Mouse (Mus musculus): ENCODE data around the gene Morn3. TPM values are rescaled to one million over a fixed set of nuclear protein-coding genes. Genes with fewer than 3 reads are reported as not detected.
A peak's percentile ranks its signal among the peaks of the same experiment; 100 is the strongest.

Morn3 gene
- total and polyA plus RNA-seq, 3 experiments, result not detected

DNA sequence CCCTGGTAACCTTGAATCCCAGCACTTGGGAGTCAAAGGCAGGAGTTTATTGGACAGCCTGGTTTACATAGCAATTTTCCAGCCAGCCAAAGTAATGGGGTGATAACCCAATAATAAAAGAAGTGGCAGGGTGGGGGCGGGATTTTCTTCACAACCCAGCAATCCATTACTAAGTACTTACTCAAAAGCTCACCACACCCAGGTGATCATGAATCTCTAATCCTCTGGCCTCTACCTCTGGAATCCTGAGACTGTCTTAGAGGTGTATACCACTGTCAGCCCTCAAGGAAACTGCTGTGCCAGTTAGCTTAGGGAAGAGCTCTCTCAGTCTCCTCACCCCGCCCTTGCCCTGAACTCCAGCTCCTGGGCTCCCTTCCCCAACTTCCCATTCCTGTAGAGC is 39.7 kb upstream of the Morn3 start:
- Histone ChIP-seq H3K9me3 (replicated peaks; ENCODE audit: low read length) (peaks cover 8% of the 10 kb centered on the region), H3K4me1 (ENCODE audit: control insufficient read depth in 1 of 2, insufficient read depth in 2 of 2) (peaks cover 13 to 38% of the 10 kb centered on the region in 2 experiments), H3K36me3 (replicated peaks in 1 of 2; ENCODE audit: control insufficient read depth in 1 of 2, insufficient read depth in 1 of 2, low read length in 1 of 2) (peaks cover 0 to 12% of the 10 kb centered on the region in 2 experiments), H3K27ac (ENCODE audit: insufficient read depth, low read depth) (no peak overlapping the region), H3K27me3 (replicated peaks) (no peaks in the 10 kb centered on the region), H3K4me2 (ENCODE audit: insufficient read depth, low read depth, poor library complexity, severe bottlenecking) (no peak overlapping the region), H3K9ac (ENCODE audit: insufficient read depth, low read depth) (no peak overlapping the region), H3K4me3 (replicated peaks in 1 of 3; ENCODE audit: low read depth in 2 of 3, low read length in 2 of 3, poor library complexity in 1 of 3) (no peak overlapping the region), H3K79me2 (replicated peaks; ENCODE audit: control insufficient read depth, extremely low read depth, insufficient read depth, poor library complexity, severe bottlenecking) (no peaks in the 10 kb centered on the region)
- dilution Hi-C loops (cut with MboI; ENCODE audit: extremely low pct_ligation_motif_present, extremely low pct_unique_long_range_greater_than_20kb, low sequenced_read_pairs), result no loop called here
- DNase-seq (ENCODE audit: extremely low read depth), result no peak
- no peak for TF ChIP-seq ZKSCAN1 (IDR thresholded peaks at IDR 0.05; ENCODE audit: borderline replicate concordance, low read depth, low read length)
- no peak for TF ChIP-seq MAX (IDR thresholded peaks at IDR 0.05; ENCODE audit: low read length)
- in situ Hi-C loops (cut with MboI; ENCODE audit: low pct_ligation_motif_present, low pct_unique_long_range_greater_than_20kb, low sequenced_read_pairs), result no loop called here

DNA sequence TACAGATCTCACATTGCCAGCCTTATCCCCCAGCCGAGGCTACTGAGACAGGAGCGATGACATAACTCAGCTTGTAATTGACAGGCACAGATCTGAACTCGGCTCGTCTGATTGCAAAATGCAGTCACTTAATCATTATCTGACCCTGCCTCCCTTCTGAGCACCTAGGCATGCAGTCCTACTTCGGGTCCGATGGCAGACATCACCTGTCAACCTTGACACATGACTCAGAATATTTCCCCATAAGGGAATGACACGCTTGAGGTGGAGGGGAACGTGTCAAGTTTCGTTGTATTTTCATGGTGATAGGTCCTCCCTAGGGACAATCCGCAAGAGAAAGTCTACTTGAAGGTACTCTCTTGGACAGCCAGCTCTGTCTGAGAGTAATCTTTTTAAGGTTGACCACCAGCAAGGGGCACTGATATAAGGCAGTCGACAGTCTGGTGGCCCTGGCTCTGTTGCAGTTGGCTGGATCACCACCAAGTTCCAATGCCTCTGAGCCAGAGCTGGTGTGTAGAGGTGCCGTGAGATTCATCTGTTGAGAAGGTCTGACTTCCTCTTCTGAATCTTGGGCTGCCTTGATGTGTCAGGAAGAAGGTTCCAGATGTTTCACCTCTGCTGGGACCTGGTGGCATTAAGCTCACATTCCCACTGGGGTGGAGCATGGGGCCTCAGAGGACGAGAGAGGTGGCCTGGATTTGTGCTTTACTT is 36.7 kb upstream of the Morn3 start:
- Histone ChIP-seq H3K36me3 (replicated peaks in 1 of 2; ENCODE audit: control insufficient read depth in 1 of 2, insufficient read depth in 1 of 2, low read length in 1 of 2) (peaks cover 0 to 5% of the 10 kb centered on the region in 2 experiments), H3K27ac (ENCODE audit: insufficient read depth, low read depth) (no peak overlapping the region)

DNA sequence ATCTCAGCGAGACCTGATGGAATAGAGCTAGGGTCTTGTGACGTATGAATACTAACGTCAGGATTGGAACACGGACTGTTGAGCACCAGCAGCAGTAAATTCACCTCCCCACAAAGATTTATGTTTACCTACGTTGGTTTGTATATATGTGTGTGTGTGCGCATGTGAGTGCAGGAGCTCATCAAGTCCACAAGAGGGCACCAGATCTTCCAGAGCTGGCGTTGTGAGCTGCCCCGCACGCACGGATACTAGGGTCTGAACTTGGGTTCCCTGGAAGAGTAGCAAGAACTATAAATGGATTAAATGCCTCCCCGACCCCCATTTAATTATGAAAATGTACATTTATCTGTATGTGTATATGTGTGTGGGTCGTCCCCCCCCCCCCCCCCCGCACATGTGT is 33.7 kb upstream of the Morn3 start:
- DNase-seq (ENCODE audit: extremely low read depth), result no peak
- Histone ChIP-seq H3K4me3 (replicated peaks in 1 of 3; ENCODE audit: low read depth in 2 of 3, low read length in 2 of 3, poor library complexity in 1 of 3) (no peak overlapping the region), H3K9me3 (replicated peaks; ENCODE audit: low read length) (peaks cover 3% of the 10 kb centered on the region), H3K4me1 (ENCODE audit: control insufficient read depth in 1 of 2, insufficient read depth in 2 of 2) (peaks cover 24 to 62% of the 10 kb centered on the region in 2 experiments), H3K4me2 (ENCODE audit: insufficient read depth, low read depth, poor library complexity, severe bottlenecking) (no peak overlapping the region), H3K9ac (ENCODE audit: insufficient read depth, low read depth) (no peak overlapping the region), H3K36me3 (replicated peaks in 1 of 2; ENCODE audit: control insufficient read depth in 1 of 2, insufficient read depth in 1 of 2, low read length in 1 of 2) (peaks cover 0 to 2% of the 10 kb centered on the region in 2 experiments), H3K27ac (ENCODE audit: insufficient read depth, low read depth) (no peak overlapping the region), H3K27me3 (replicated peaks) (no peaks in the 10 kb centered on the region), H3K79me2 (replicated peaks; ENCODE audit: control insufficient read depth, extremely low read depth, insufficient read depth, poor library complexity, severe bottlenecking) (no peaks in the 10 kb centered on the region)
- no peak for TF ChIP-seq TBP (conservative IDR thresholded peaks at IDR 0.05; ENCODE audit: low read depth, low read length)
- no peak for TF ChIP-seq TCF12 (IDR thresholded peaks at IDR 0.05; ENCODE audit: low read depth, low read length)
- no peak for TF ChIP-seq ZC3H11A (IDR thresholded peaks at IDR 0.05; ENCODE audit: low read depth, low read length)
- TF ChIP-seq USF1 (IDR thresholded peaks at IDR 0.05; ENCODE audit: low read depth, low read length), result no peak
- TF ChIP-seq CHD2 (IDR thresholded peaks at IDR 0.05; ENCODE audit: low read length), result no peak
- no peak for TF ChIP-seq ZNF384 (IDR thresholded peaks at IDR 0.05; ENCODE audit: low read depth, low read length)
- TF ChIP-seq HCFC1 (IDR thresholded peaks at IDR 0.05; ENCODE audit: low read depth, low read length), result no peak
- no peak for TF ChIP-seq MEF2A (IDR thresholded peaks at IDR 0.05; ENCODE audit: borderline replicate concordance, low read depth, low read length)
- peak in 1 of 2 experiments; percentile 19; a peak in 2 of 4 replicates for TF ChIP-seq CTCF (conservative IDR thresholded peaks at IDR 0.05 in 1 of 2, IDR thresholded peaks at IDR 0.05 in 1 of 2; ENCODE audit: low read depth in 2 of 2, low read length in 2 of 2)
- dilution Hi-C loops (cut with MboI; ENCODE audit: extremely low pct_ligation_motif_present, extremely low pct_unique_long_range_greater_than_20kb, low sequenced_read_pairs) (no loop called here), in situ Hi-C loops (cut with MboI; ENCODE audit: low pct_ligation_motif_present, low pct_unique_long_range_greater_than_20kb, low sequenced_read_pairs) (no loop called here)

More for the DNA sequence above, 36.7 kb upstream of the Morn3 start:
- no peaks in the 10 kb centered on the region for H3K79me2 ChIP-seq (replicated peaks; ENCODE audit: control insufficient read depth, extremely low read depth, insufficient read depth, poor library complexity, severe bottlenecking)
- in situ Hi-C loops (cut with MboI; ENCODE audit: low pct_ligation_motif_present, low pct_unique_long_range_greater_than_20kb, low sequenced_read_pairs), result no loop called here
- dilution Hi-C loops (cut with MboI; ENCODE audit: extremely low pct_ligation_motif_present, extremely low pct_unique_long_range_greater_than_20kb, low sequenced_read_pairs), result no loop called here
- no peak overlapping the region for H3K9ac ChIP-seq (ENCODE audit: insufficient read depth, low read depth)
- DNase-seq (ENCODE audit: extremely low read depth), result no peak
- no peak for TF ChIP-seq NRF1 (IDR thresholded peaks at IDR 0.05; ENCODE audit: low read depth, low read length)
- TF ChIP-seq PAX5 (IDR thresholded peaks at IDR 0.05; ENCODE audit: low read length), result no peak
- TF ChIP-seq MAX (IDR thresholded peaks at IDR 0.05; ENCODE audit: low read length), result peak; percentile 47; the same call in 1 of the 2 replicates
- no peak for TF ChIP-seq MYC (IDR thresholded peaks at IDR 0.05; ENCODE audit: low read depth, low read length)
- peak; percentile 79 for TF ChIP-seq BHLHE40 (IDR thresholded peaks at IDR 0.05; ENCODE audit: low read depth, low read length)
- TF ChIP-seq ZKSCAN1 (IDR thresholded peaks at IDR 0.05; ENCODE audit: borderline replicate concordance, low read depth, low read length), result no peak
- TF ChIP-seq SIN3A (IDR thresholded peaks at IDR 0.05; ENCODE audit: low read length), result no peak; the same call in 1 of the 2 replicates
- no peak for TF ChIP-seq JUND (conservative IDR thresholded peaks at IDR 0.05; ENCODE audit: low read depth, low read length)
- TF ChIP-seq MEF2A (IDR thresholded peaks at IDR 0.05; ENCODE audit: borderline replicate concordance, low read depth, low read length), result no peak
- TF ChIP-seq RCOR1 (conservative IDR thresholded peaks at IDR 0.05; ENCODE audit: low read depth, low read length), result no peak
- no peak for TF ChIP-seq JUN (IDR thresholded peaks at IDR 0.05; ENCODE audit: insufficient read depth, low read depth, low read length)
- TF ChIP-seq USF1 (IDR thresholded peaks at IDR 0.05; ENCODE audit: low read depth, low read length), result no peak
- TF ChIP-seq MAFK (IDR thresholded peaks at IDR 0.05; ENCODE audit: insufficient replicate concordance, low read length), result 0 out of 2 replicates have a peak, but pooled peaks have one; percentile 7
- TF ChIP-seq TCF12 (IDR thresholded peaks at IDR 0.05; ENCODE audit: low read depth, low read length), result no peak
- no peak; the same call in 1 of the 2 replicates for TF ChIP-seq ETS1 (conservative IDR thresholded peaks at IDR 0.05; ENCODE audit: low read depth, low read length)
- TF ChIP-seq HCFC1 (IDR thresholded peaks at IDR 0.05; ENCODE audit: low read depth, low read length), result no peak
- TF ChIP-seq KAT2A (IDR thresholded peaks at IDR 0.05; ENCODE audit: insufficient replicate concordance, low read length), result no peak
- peaks cover 18 to 44% of the 10 kb centered on the region in 2 experiments for H3K4me1 ChIP-seq (ENCODE audit: control insufficient read depth in 1 of 2, insufficient read depth in 2 of 2)
- H3K4me2 ChIP-seq (ENCODE audit: insufficient read depth, low read depth, poor library complexity, severe bottlenecking), result peak overlapping the region; percentile 14; the same call in 1 of the 2 replicates
- H3K9me3 ChIP-seq (replicated peaks; ENCODE audit: low read length), result peaks cover 3% of the 10 kb centered on the region
- no peak overlapping the region for H3K4me3 ChIP-seq (replicated peaks in 1 of 3; ENCODE audit: low read depth in 2 of 3, low read length in 2 of 3, poor library complexity in 1 of 3)
- no peaks in the 10 kb centered on the region for H3K27me3 ChIP-seq (replicated peaks)
